Mouse (Mus musculus) embryonic facial prominence, embryonic 11.5 days (tissue): ENCODE results near the gene Mllt6. TPM values are rescaled to one million over a fixed set of nuclear protein-coding genes. Genes with fewer than 3 reads are reported as not detected.

Source experiments
- ATAC-seq: fragments of 200-750 bp; cut with Nextera tagmentation; replicated peaks from 2 replicates; pipeline ENCODE4 v1.8.0; 2017; ENCODE audit warnings: low read depth; ENCODE audit not compliant: insufficient number of reproducible peaks, low FRiP score, low TSS enrichment
- DNase-seq: peaks from one replicate; pipeline ENCODE4 v3.0.0-alpha.2; 2015; ENCODE audit warnings: low spot score
- H3K27ac ChIP-seq: fragments of 300-500 bp; sonication (generic); replicated peaks from 2 replicates; pipeline ENCODE4 v1.5.1; 2014; ENCODE audit warnings: mild to moderate bottlenecking, low read depth, low read length, control low read depth
- H3K27me3 ChIP-seq: fragments of 300-500 bp; sonication (generic); 2 replicates; pipeline ENCODE4 v1.6.1; 2014; ENCODE audit warnings: mild to moderate bottlenecking, low read length, moderate library complexity, mixed read lengths; ENCODE audit not compliant: control insufficient read depth, insufficient read depth
- H3K36me3 ChIP-seq: fragments of 300-500 bp; sonication (generic); replicated peaks from 2 replicates; pipeline ENCODE4 v1.6.1; 2014; ENCODE audit warnings: low read depth, mild to moderate bottlenecking, low read length, moderate library complexity, mixed read lengths; ENCODE audit not compliant: control insufficient read depth, insufficient read depth
- H3K4me1 ChIP-seq: fragments of 300-500 bp; sonication (generic); 2 replicates; pipeline ENCODE4 v1.6.1; 2014; ENCODE audit warnings: low read length, mixed read lengths; ENCODE audit not compliant: control insufficient read depth, insufficient read depth
- H3K4me2 ChIP-seq: fragments of 300-500 bp; sonication (generic); 2 replicates; pipeline ENCODE4 v1.6.1; 2014; ENCODE audit warnings: low read depth, mild to moderate bottlenecking, control low read depth, low read length, moderate library complexity
- H3K4me3 ChIP-seq: fragments of 300-500 bp; sonication (generic); 2 replicates; pipeline ENCODE4 v1.5.1; 2014; ENCODE audit warnings: low read depth, low read length, control low read depth
- H3K9ac ChIP-seq: fragments of 300-500 bp; sonication (generic); replicated peaks from 2 replicates; pipeline ENCODE4 v1.6.1; 2014; ENCODE audit warnings: mild to moderate bottlenecking, control low read depth, low read length
- H3K9me3 ChIP-seq: fragments of 300-500 bp; sonication (generic); replicated peaks from 2 replicates; pipeline ENCODE4 v1.6.1; 2016; ENCODE audit warnings: mild to moderate bottlenecking, low read length, inconsistent platforms, mixed read lengths; ENCODE audit not compliant: control insufficient read depth
- WGBS: fragments of 180-500 bp; shearing (Covaris S2); extraction: QIAGEN DNeasy Blood & Tissue Kit; methylation state at CpG from one replicate; pipeline ENCODE4 v1.1.7; 2014; 5-methylcytosine and 5-hydroxymethylcytosine counted together
- polyA plus RNA-seq: library from polyadenylated mRNA; unstranded; fragments of >200 nt; fragmentation: Nextera tagmentation; extraction: Ambion mirVana; gene quantifications from 2 replicates; pipeline ENCODE4 v1.2.1, GENCODE M21; 2014

Gene Mllt6
- polyA plus RNA-seq, 1 experiment from 2014 or later: 3.7 TPM

DNA sequence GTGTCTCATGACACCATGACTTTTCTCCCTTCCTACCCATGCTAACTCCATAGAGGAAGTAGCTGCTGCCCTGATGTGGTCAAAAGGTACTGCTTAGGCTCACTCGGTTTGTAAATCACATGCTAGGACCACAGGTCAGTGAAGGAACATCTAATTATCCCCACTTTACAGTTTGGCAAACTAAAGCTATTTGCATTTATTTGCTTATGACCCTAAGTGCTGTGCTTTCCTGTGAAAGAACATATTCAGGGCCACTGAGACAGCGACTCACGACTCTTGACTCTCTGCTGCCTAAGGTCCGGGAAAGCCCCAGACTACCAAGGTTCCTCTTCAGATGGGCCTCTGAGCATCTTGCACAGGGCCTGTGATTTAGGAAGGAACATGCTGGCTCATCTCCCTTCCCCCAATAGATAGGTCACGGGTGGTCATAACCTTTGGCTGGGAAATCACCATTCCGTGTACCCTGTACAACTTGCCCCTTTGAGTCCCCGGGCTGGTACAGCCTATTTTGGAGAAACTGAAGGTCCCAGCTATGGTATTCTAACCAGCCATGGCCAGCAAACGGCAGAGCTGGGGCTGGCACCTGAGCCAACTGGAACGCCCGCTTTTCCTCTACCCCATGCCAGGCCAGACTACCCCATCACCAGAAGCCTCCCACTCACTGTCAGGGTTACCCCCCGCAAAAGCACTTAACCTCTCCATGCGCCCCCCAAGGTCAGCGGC is 3.8 kb upstream of the Mllt6 start:
- Histone ChIP-seq H3K4me1 (peaks cover 7% of the 10 kb centered on the region), H3K27me3 (peaks cover 8% of the 10 kb centered on the region), H3K36me3 (no peaks in the 10 kb centered on the region), H3K9me3 (no peaks in the 10 kb centered on the region), H3K4me3 (peak overlapping the region; percentile 81), H3K27ac (no peak overlapping the region), H3K4me2 (peak overlapping the region; percentile 84), H3K9ac (peak overlapping the region; percentile 85)
- DNase-seq (no peak), ATAC-seq (no peak)
- 13% methylated on average over 13 of the region's 13 CpGs for WGBS

DNA sequence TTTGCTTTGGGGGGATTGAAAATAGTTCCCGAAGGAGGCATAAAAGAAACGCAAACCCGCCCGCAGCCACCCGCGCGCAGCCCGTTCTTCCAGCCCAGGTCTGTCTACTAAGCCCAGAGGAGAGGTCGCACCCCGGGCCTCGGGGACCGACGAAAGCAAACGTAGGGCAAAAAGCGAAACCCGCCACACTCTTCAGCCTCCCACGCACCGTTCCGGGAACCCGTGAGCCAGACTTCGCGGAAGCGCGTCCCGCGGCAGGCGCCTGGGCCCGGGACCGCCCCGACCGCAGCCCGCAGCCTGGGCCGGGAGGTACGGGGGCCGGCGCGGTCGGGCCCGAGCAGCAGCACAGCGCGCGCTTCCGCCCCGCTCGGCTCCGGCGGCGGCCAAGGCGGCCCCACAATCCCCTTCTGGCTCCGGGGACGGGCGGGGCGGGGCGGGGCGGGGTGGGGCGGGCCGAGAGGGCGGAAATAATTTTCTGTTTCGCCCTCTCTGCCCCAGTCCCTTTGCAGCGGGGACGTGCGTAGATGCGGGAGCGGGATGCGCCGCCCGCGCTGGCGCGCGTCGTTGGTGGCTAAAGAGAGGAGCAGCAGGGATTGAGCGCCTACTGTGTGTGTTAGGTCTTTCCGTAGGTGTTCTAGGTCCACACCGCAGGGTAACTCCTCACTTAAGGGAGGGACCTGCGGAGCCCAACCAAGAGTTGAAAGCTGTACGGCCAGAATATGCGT is 3.1 kb upstream of the Mllt6 start:
- Histone ChIP-seq H3K27ac (no peak overlapping the region), H3K4me2 (peak overlapping the region; percentile 84), H3K9me3 (no peaks in the 10 kb centered on the region), H3K4me3 (peak overlapping the region; percentile 81), H3K9ac (peak overlapping the region; percentile 85), H3K36me3 (no peaks in the 10 kb centered on the region), H3K27me3 (peaks cover 8% of the 10 kb centered on the region), H3K4me1 (peaks cover 11% of the 10 kb centered on the region)
- whole genome bisulfite sequencing: 0% methylated on average over 72 of the region's 78 CpGs
- DNase-seq (peak; percentile 83), ATAC-seq (peak; percentile 68)

DNA sequence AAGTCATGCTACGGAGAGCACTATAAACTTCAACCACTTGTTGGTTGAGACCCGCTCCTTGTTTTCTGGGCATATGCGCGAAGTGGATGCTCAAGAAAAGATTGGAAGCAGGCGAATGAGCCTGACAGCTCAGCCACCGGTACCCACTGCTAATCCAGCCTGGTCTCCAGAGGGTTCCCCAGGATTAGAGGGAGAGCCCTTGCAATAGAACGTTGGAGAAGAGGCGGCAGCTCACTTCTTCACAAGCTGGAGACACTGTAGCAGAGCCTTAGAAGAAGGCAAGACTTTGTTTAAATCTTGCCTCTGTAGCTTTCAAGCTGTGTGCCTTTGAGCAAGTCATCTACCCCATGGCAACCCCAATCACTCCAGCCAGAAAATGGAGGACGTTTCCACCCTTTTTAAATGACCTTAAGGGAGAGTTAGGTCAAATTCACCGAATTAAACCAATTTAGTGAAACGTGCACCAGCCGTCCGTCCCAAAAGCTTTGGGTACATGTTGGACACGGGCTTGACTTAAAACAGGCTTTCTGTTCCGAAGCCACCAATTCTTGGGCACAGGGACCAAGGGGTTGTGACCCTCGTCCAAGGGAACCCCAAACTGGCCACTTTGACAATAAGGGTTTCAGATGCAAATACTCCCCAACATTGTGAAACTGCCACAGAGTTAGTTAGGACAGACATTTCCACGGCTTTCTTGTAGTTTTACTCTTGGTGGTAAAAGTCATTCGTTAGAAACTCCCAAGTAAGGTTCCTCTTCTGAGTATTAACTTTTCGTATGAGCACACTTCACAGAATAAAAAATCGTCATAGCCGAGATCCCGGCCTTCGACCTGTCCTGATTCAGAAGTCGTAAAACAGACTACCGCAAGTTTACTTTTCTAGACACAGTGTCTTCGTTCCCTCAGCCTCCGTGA is 2.2 kb upstream of the Mllt6 start:
- ATAC-seq: no peak
- no peak for DNase-seq
- H3K4me1 ChIP-seq: peaks cover 11% of the 10 kb centered on the region
- peak overlapping the region; percentile 81 for H3K4me3 ChIP-seq
- no peaks in the 10 kb centered on the region for H3K9me3 ChIP-seq
- 2% methylated on average over 27 of the region's 27 CpGs for WGBS
- H3K9ac ChIP-seq: no peak overlapping the region; the same call in 1 of the 2 replicates
- peaks cover 8% of the 10 kb centered on the region for H3K27me3 ChIP-seq
- peak overlapping the region; percentile 84 for H3K4me2 ChIP-seq
- no peaks in the 10 kb centered on the region; the same call in 1 of the 2 replicates for H3K36me3 ChIP-seq
- H3K27ac ChIP-seq: no peak overlapping the region

DNA sequence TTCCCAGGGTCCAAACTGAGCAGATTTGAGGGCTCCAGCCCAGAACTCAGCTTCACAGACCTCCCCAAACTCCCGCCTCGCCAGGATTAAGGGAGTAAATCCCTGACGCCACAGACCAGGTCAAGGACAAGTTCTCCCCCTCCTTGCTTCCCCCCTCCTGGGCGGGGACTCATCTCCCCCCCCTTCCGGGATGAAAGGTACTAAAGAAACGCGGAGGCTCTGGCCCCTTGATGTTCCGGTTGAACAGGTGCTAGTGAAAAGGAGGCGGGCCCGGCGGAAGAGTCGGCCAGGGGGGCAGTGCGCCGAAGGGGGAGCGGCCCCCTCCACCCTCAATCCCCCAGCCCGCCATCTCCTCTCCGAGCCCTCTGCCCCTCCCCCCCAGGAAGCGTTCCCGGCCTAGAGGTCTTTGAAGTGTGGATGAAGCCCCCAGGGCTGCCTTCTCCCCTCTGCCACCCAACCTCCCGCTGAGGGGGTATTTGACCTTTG is 1.5 kb upstream of the Mllt6 start:
- H3K27me3 ChIP-seq: peaks cover 8% of the 10 kb centered on the region
- no peaks in the 10 kb centered on the region; the same call in 1 of the 2 replicates for H3K36me3 ChIP-seq
- peak overlapping the region; percentile 27 for H3K4me3 ChIP-seq
- under 1% methylated on average over 20 of the region's 20 CpGs for WGBS
- H3K9ac ChIP-seq: peak overlapping the region; percentile 37
- H3K9me3 ChIP-seq: no peaks in the 10 kb centered on the region
- peak overlapping the region; percentile 56 for H3K4me2 ChIP-seq
- ATAC-seq (no peak), DNase-seq (peak; percentile 69)
- no peak overlapping the region for H3K27ac ChIP-seq
- H3K4me1 ChIP-seq: peaks cover 11% of the 10 kb centered on the region

DNA sequence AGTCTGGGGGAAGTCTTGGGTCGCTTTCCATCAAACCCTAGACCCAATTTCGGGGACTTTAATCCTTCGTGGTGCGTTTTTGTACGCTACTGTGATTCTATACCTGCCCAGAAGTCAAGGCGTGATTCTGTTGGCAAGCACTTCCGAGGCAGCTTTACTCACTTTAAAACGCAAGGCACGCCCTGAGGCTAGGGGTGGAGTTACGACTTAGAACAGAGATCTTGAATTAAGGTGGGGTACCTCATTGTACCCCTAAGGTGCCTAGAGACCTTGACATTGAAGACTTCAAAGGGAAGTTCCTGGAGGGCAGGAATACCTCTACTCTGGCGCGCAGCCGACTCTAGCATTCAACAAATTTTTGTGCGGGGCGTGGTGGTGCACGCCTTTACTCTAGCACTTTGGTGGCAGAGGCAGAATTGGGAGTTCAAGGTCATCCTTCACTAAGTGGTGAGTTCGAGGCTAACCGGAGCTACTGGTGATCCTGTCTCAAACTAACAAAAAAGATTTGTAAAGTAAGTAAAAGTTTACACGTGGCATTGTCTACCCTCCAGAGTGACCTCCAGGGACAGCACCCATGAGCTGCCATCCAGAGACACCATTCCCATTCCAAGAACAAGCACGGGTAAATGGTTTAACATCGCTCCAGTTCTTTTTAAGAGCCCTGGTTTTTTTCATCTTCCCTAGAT is 864 bp upstream of the Mllt6 start:
- WGBS: under 1% methylated on average over 21 of the region's 21 CpGs
- H3K27ac ChIP-seq: no peak overlapping the region

DNA sequence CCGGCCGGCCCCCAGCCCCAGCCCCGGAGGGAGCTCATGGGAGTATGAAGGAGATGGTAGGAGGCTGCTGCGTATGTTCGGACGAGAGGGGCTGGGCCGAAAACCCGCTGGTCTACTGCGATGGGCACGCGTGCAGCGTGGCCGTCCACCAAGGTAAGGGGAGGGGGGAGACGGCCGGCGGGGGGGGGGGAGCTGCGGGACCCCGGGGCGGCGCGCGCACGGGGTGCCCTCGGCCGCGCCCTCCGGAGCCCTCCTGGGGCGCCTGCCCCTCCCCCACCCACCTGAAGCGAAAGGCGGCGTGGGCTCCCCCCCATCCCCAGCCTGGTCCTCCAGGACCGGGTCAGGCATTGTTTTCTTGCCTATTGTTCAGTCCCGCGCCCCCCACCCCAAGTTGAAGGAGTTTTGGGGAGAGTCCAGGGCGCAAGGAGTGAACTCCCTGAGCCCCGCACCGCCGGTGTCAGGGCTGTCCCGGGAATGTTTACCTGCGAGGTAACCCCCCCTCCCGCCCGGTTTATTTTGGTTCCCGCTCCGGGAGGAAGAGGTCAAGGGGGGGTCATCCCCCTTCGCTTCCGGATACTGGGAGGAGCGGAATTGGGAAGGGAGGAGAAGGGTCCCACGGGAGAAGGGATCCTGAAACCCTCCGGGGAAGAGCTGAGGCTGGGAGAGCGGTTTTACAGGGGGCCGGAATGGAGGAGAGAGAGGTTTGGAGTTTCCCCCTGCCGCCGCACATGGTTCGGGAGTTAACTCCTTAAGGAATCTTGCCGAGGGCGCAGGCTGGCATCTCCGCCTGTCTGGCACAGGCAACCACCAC is 519 bp downstream of the Mllt6 start:
- WGBS: under 1% methylated on average over 38 of the region's 57 CpGs
- DNase-seq (peak; percentile 68), ATAC-seq (0 out of 2 replicates have a peak, but pooled peaks have one; percentile 36)
- peak overlapping the region; percentile 88 for H3K9ac ChIP-seq
- H3K27me3 ChIP-seq: peaks cover 8% of the 10 kb centered on the region
- peak overlapping the region; percentile 91 for H3K27ac ChIP-seq
- H3K4me3 ChIP-seq: peak overlapping the region; percentile 89
- H3K4me1 ChIP-seq: peaks cover 11% of the 10 kb centered on the region
- H3K4me2 ChIP-seq: peak overlapping the region; percentile 79
- no peaks in the 10 kb centered on the region; the same call in none of the 2 replicates for H3K36me3 ChIP-seq
- no peaks in the 10 kb centered on the region for H3K9me3 ChIP-seq

More for the DNA sequence above, 864 bp upstream of the Mllt6 start:
- Histone ChIP-seq H3K4me3 (peak overlapping the region; percentile 89), H3K9me3 (no peaks in the 10 kb centered on the region), H3K4me1 (peaks cover 11% of the 10 kb centered on the region), H3K9ac (peak overlapping the region; percentile 88), H3K27me3 (peaks cover 8% of the 10 kb centered on the region), H3K4me2 (peak overlapping the region; percentile 79), H3K36me3 (no peaks in the 10 kb centered on the region; the same call in none of the 2 replicates)
- peak; percentile 66 for DNase-seq
- ATAC-seq: no peak

DNA sequence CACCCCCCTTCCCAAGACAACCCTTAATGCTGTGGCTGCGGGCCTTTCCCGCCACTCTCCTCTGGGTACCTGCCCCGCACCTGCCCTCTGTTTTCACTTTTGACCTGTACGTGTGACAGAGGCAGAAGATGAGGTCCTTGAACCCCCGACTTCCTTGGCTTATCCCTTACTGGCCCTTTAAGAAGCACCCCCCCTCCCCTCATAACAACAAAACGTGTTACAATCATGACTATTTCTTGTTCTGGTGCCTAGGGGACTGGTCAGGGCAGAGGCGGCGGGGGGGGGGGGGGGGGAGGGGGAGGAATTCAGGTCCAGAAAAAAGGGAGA is 1.1 kb downstream of the Mllt6 start:
- 0% methylated on average over 6 of the region's 8 CpGs for WGBS
- H3K27ac ChIP-seq: peak overlapping the region; percentile 91; the same call in 1 of the 2 replicates
- DNase-seq (no peak), ATAC-seq (no peak)
- H3K9ac ChIP-seq: peak overlapping the region; percentile 88
- H3K4me3 ChIP-seq: peak overlapping the region; percentile 89
- H3K27me3 ChIP-seq: peaks cover 8% of the 10 kb centered on the region
- H3K4me2 ChIP-seq: peak overlapping the region; percentile 79
- H3K36me3 ChIP-seq: peaks cover 3% of the 10 kb centered on the region
- peaks cover 11% of the 10 kb centered on the region for H3K4me1 ChIP-seq
- H3K9me3 ChIP-seq: no peaks in the 10 kb centered on the region
